Mouse (Mus musculus) liver, embryonic 14.5 days (tissue): ENCODE measurements around the gene Cckbr. TPM values are rescaled to one million over a fixed set of nuclear protein-coding genes. Genes with fewer than 3 reads are reported as not detected.

Source experiments
- ATAC-seq: fragments of 200-750 bp; cut with Nextera tagmentation; 2 replicates; pipeline ENCODE4 v1.8.0; 2017; ENCODE audit warnings: moderate number of reproducible peaks, mild to moderate bottlenecking, moderate library complexity; ENCODE audit not compliant: insufficient read depth
- DNase-seq, 3 experiments: peaks; one replicate each; pipeline ENCODE4 v3.0.0-alpha.2; 2012 to 2013; ENCODE audit warnings: low read depth in 3 of 3, low spot score in 3 of 3
- H3K27ac ChIP-seq: fragments of 300-500 bp; sonication (generic); 2 replicates; pipeline ENCODE4 v1.5.1; 2014; ENCODE audit warnings: moderate library complexity, mild to moderate bottlenecking, control low read depth, inconsistent platforms
- H3K27me3 ChIP-seq: fragments of 300-500 bp; sonication (generic); 2 replicates; pipeline ENCODE4 v1.6.1; 2014; ENCODE audit warnings: mild to moderate bottlenecking, low read length, moderate library complexity; ENCODE audit not compliant: control insufficient read depth, insufficient read depth
- H3K36me3 ChIP-seq: fragments of 300-500 bp; sonication (generic); replicated peaks from 2 replicates; pipeline ENCODE4 v1.6.1; 2014; ENCODE audit warnings: low read depth; ENCODE audit not compliant: control insufficient read depth, insufficient read depth
- H3K4me1 ChIP-seq, 2 experiments: fragments of 200-500 bp in 1 of 2; fragments of 300-500 bp in 1 of 2; sonication (generic) in 1 of 2; replicated peaks; 2 replicates each; pipeline ENCODE4 v1.6.1; 2012 to 2014; ENCODE audit warnings: antibody characterized with exemption in 1 of 2, inconsistent platforms in 1 of 2, low read length in 1 of 2; ENCODE audit not compliant: control insufficient read depth in 2 of 2, insufficient read depth in 2 of 2
- H3K4me2 ChIP-seq: fragments of 300-500 bp; sonication (generic); 2 replicates; pipeline ENCODE4 v1.6.1; 2014; ENCODE audit warnings: low read depth, mild to moderate bottlenecking, control low read depth, moderate library complexity
- H3K4me3 ChIP-seq, 2 experiments: fragments of 200-500 bp in 1 of 2; fragments of 300-500 bp in 1 of 2; sonication (generic) in 1 of 2; 2 replicates each; pipeline ENCODE4 v1.5.1; 2012 to 2014; ENCODE audit warnings: low read depth in 2 of 2, low read length in 2 of 2, mild to moderate bottlenecking in 2 of 2, control low read depth in 1 of 2, inconsistent platforms in 1 of 2, moderate library complexity in 1 of 2; ENCODE audit not compliant: insufficient read depth in 1 of 2
- H3K9ac ChIP-seq: fragments of 300-500 bp; sonication (generic); replicated peaks from 2 replicates; pipeline ENCODE4 v1.6.1; 2014; ENCODE audit warnings: mild to moderate bottlenecking, control low read depth, moderate library complexity
- H3K9me3 ChIP-seq: fragments of 300-500 bp; sonication (generic); 2 replicates; pipeline ENCODE4 v1.6.1; 2016; ENCODE audit warnings: low read length, mixed read lengths; ENCODE audit not compliant: control insufficient read depth
- CTCF ChIP-seq: IDR thresholded peaks from 2 replicates; pipeline ENCODE4 v1.5.1; 2016; ENCODE audit warnings: antibody characterized with exemption, low read depth, control low read depth
- EP300 ChIP-seq: IDR thresholded peaks from 2 replicates; pipeline ENCODE4 v1.6.1; 2016; ENCODE audit warnings: antibody characterized with exemption, low read depth
- WGBS: fragments of 180-500 bp; shearing (Covaris S2); extraction: QIAGEN DNeasy Blood & Tissue Kit; methylation state at CpG from one replicate; pipeline ENCODE4 v1.1.7; 2014; ENCODE audit not compliant: insufficient replicate concordance; 5-methylcytosine and 5-hydroxymethylcytosine counted together
- polyA plus RNA-seq, 2 experiments: library from polyadenylated mRNA; depleted of rRNA in 1 of 2; stranded (reverse) in 1 of 2; unstranded in 1 of 2; fragments of >200 nt; fragmentation: Nextera tagmentation in 1 of 2; extraction: Ambion mirVana in 1 of 2; gene quantifications; 2 replicates each; pipeline versions ENCODE4 v1.2.1 to v1.2.3; 2012 to 2014

Cckbr gene
- polyA plus RNA-seq, 2 experiments = not detected

GRCm38 (mm10) chr7:105395131-105395820, 30.3 kb upstream of the Cckbr start:
- H3K4me3 ChIP-seq = no peak overlapping the region
- H3K9ac ChIP-seq = no peak overlapping the region
- ATAC-seq (no peak), DNase-seq (no peak)
- no peaks in the 10 kb centered on the region for H3K9me3 ChIP-seq
- no peaks in the 10 kb centered on the region for H3K27me3 ChIP-seq
- H3K27ac ChIP-seq = no peak overlapping the region
- no peaks in the 10 kb centered on the region for H3K36me3 ChIP-seq
- no peak for TF ChIP-seq EP300
- TF ChIP-seq CTCF = no peak
- H3K4me2 ChIP-seq = no peak overlapping the region
- peaks cover 3 to 7% of the 10 kb centered on the region in 2 experiments; a peak in 3 of 4 replicates for H3K4me1 ChIP-seq

GRCm38 (mm10) chr7:105396126-105396525, 29.4 kb upstream of the Cckbr start:
- Histone ChIP-seq H3K9ac (no peak overlapping the region), H3K4me2 (no peak overlapping the region), H3K27me3 (no peaks in the 10 kb centered on the region), H3K4me1 (peaks cover 10 to 11% of the 10 kb centered on the region in 2 experiments), H3K4me3 (no peak overlapping the region), H3K36me3 (no peaks in the 10 kb centered on the region), H3K9me3 (no peaks in the 10 kb centered on the region), H3K27ac (no peak overlapping the region)
- DNase-seq = no peak
- ATAC-seq = no peak
- TF ChIP-seq EP300 = no peak
- TF ChIP-seq CTCF = no peak

GRCm38 (mm10) chr7:105399058-105399934, 26.2 kb upstream of the Cckbr start:
- Histone ChIP-seq H3K27ac (peak overlapping the region; percentile 65), H3K27me3 (no peaks in the 10 kb centered on the region), H3K4me2 (peak overlapping the region; percentile 95), H3K36me3 (no peaks in the 10 kb centered on the region), H3K4me3 (peak overlapping the region; percentile 83 to 91), H3K4me1 (peaks cover 11% of the 10 kb centered on the region in 2 experiments), H3K9ac (peak overlapping the region; percentile 88), H3K9me3 (no peaks in the 10 kb centered on the region)
- WGBS = under 1% methylated on average over 25 of the region's 25 CpGs
- ATAC-seq (peak; percentile 0; the same call in 1 of the 2 replicates), DNase-seq (peak; percentile 0 to 19 (median 6))
- TF ChIP-seq EP300 (no peak), CTCF (no peak)

GRCm38 (mm10) chr7:105399935-105400624, 25.5 kb upstream of the Cckbr start, which contains the start of gene Fam160a2:
Gene Fam160a2, minus strand, starts transcription at chr7:105400054.
- TF ChIP-seq CTCF = no peak
- no peak for TF ChIP-seq EP300
- H3K36me3 ChIP-seq = no peaks in the 10 kb centered on the region
- no peaks in the 10 kb centered on the region for H3K9me3 ChIP-seq
- peak within 1 kb of the TSS; percentile 88 for H3K9ac ChIP-seq
- H3K4me3 ChIP-seq = peak within 1 kb of the TSS; percentile 83 to 91
- peak; percentile 95 for ATAC-seq
- WGBS = under 1% methylated on average over 55 of the region's 55 CpGs
- DNase-seq = peak; percentile 97 to 99 (median 97)
- H3K4me1 ChIP-seq = peaks cover 11% of the 10 kb centered on the region in 2 experiments
- no peaks in the 10 kb centered on the region for H3K27me3 ChIP-seq
- H3K27ac ChIP-seq = peak within 1 kb of the TSS; percentile 86
- peak within 1 kb of the TSS; percentile 95 for H3K4me2 ChIP-seq

- Histone ChIP-seq H3K9ac (no peak within 1 kb of the TSS), H3K4me3 (no peak within 1 kb of the TSS), H3K27ac (no peak within 1 kb of the TSS), H3K36me3 (no peaks in the 10 kb centered on the region), H3K9me3 (no peaks in the 10 kb centered on the region), H3K4me2 (no peak within 1 kb of the TSS), H3K4me1 (peaks cover 5 to 8% of the 10 kb centered on the region in 2 experiments; a peak in 3 of 4 replicates), H3K27me3 (no peaks in the 10 kb centered on the region)
- DNase-seq (no peak), ATAC-seq (no peak)
- 62% methylated on average over 5 of the region's 5 CpGs for WGBS
- TF ChIP-seq CTCF (no peak), EP300 (no peak)
Measured at GRCm38 (mm10) chr7:105404268-105404667, 21.3 kb upstream of the Cckbr start, which contains the start of gene Cnga4. Gene Cnga4, plus strand, starts transcription at chr7:105404568.
